Mouse (Mus musculus): ENCODE measurements around the gene Hsfy2. TPM values are rescaled to one million over a fixed set of nuclear protein-coding genes. Genes with fewer than 3 reads are reported as not detected.

Gene Hsfy2
- not detected in 2 replicates for total RNA-seq (2014; fragmentation: Nextera tagmentation)
- total RNA-seq (2017), result not detected in 2 replicates

- ATAC-seq (replicated peaks; ENCODE audit: low FRiP score, low TSS enrichment, poor library complexity, severe bottlenecking), result no peak
Observed at GRCm38 (mm10) chr1:56637335-56637734, at the start of gene Hsfy2. Gene Hsfy2 (minus strand): TSS chr1:56637435.

GRCm38 (mm10) chr1:56685053-56685557 is 47.9 kb upstream of the Hsfy2 start:
- ATAC-seq (replicated peaks; ENCODE audit: low FRiP score, low TSS enrichment, poor library complexity, severe bottlenecking), result no peak

- ATAC-seq (replicated peaks; ENCODE audit: low FRiP score, low TSS enrichment, poor library complexity, severe bottlenecking), result no peak
Observed at GRCm38 (mm10) chr1:56684512-56684911, 47.3 kb upstream of the Hsfy2 start.

- no peak for ATAC-seq (replicated peaks; ENCODE audit: low FRiP score, low TSS enrichment, poor library complexity, severe bottlenecking)
Observed at GRCm38 (mm10) chr1:56681258-56681657, 44.0 kb upstream of the Hsfy2 start.

- no peak for ATAC-seq (replicated peaks; ENCODE audit: low FRiP score, low TSS enrichment, poor library complexity, severe bottlenecking)
Observed at GRCm38 (mm10) chr1:56675253-56675652, 38.0 kb upstream of the Hsfy2 start.

- no peak for ATAC-seq (replicated peaks; ENCODE audit: low FRiP score, low TSS enrichment, poor library complexity, severe bottlenecking)
Observed at GRCm38 (mm10) chr1:56674601-56675000, 37.4 kb upstream of the Hsfy2 start.

- no peak for ATAC-seq (replicated peaks; ENCODE audit: low FRiP score, low TSS enrichment, poor library complexity, severe bottlenecking)
Observed at GRCm38 (mm10) chr1:56671241-56671945, 34.2 kb upstream of the Hsfy2 start.

- ATAC-seq (replicated peaks; ENCODE audit: low FRiP score, low TSS enrichment, poor library complexity, severe bottlenecking), result no peak
Observed at GRCm38 (mm10) chr1:56670509-56670908, 33.3 kb upstream of the Hsfy2 start.

GRCm38 (mm10) chr1:56664606-56665005 is 27.4 kb upstream of the Hsfy2 start:
- no peak for ATAC-seq (replicated peaks; ENCODE audit: low FRiP score, low TSS enrichment, poor library complexity, severe bottlenecking)

GRCm38 (mm10) chr1:56626824-56627223 is 10.4 kb downstream of the Hsfy2 start:
- ATAC-seq (replicated peaks; ENCODE audit: low FRiP score, low TSS enrichment, poor library complexity, severe bottlenecking), result no peak

- no peak for ATAC-seq (replicated peaks; ENCODE audit: low FRiP score, low TSS enrichment, poor library complexity, severe bottlenecking)
Observed at GRCm38 (mm10) chr1:56624304-56624703, 12.9 kb downstream of the Hsfy2 start.

- no peak for ATAC-seq (replicated peaks; ENCODE audit: low FRiP score, low TSS enrichment, poor library complexity, severe bottlenecking)
Observed at GRCm38 (mm10) chr1:56612384-56612783, 24.9 kb downstream of the Hsfy2 start.
